Mouse (Mus musculus) testis, adult 2 months (tissue): Measurements from ENCODE around the gene B4galt1.

ENCODE experiments used
- CTCF ChIP-seq: fragments of 200-500 bp; IDR thresholded peaks from 2 replicates; pipeline ENCODE4 v1.5.1; 2012; ENCODE audit warnings: low read depth, mild to moderate bottlenecking, inconsistent platforms, low read length, moderate library complexity; ENCODE audit not compliant: control insufficient read depth, insufficient read depth, insufficient replicate concordance
- POLR2A ChIP-seq: fragments of 200-500 bp; IDR thresholded peaks from 2 replicates; pipeline ENCODE4 v1.6.1; 2012; ENCODE audit warnings: low read depth, mild to moderate bottlenecking, inconsistent platforms, low read length, moderate library complexity; ENCODE audit not compliant: control insufficient read depth

DNA sequence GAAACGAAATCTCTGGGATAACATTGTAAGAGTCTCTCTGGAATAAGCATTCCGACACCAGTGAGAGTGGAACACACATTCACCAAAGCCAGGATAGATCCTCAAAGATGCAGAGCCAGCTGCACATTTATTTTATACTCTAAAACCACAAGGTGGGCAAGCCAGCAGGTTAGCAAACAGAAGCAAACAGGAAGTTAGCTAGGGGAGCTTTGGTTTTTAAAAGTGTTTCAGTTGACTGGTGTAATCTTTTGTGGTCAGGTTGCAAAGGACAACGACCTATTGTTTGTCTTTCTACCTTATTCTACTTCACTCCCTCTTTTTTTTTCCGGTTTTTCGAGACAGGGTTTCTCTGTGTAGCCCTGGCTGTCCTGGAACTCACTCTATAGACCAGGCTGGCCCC lies 93.9 kb downstream of the B4galt1 start:
- TF ChIP-seq CTCF (no peak), POLR2A (no peak)
